Comparison of ENCODE assay signal across 20 mouse cellular contexts in genomic region chr3:65443701-65444100, GRCm38 (mm10). TPM values are rescaled to one million over a fixed set of nuclear protein-coding genes. Genes with fewer than 3 reads are reported as not detected.
DNase-seq lines count a peak whose midpoint lies in the region; ATAC-seq and TF ChIP-seq lines count a peak whose summit lies in the region.
"Had no signal": no experiment of that assay in that cellular context is flagged by ENCODE, and none has a peak within 500 bp of the region (broad histone marks: within the 10 kb centered on the region; RNA-seq: fewer than 3 reads in every experiment).

No protein-coding gene starts in this region.

- H3K36me3 ChIP-seq in forebrain, embryonic 12.5 days (replicated peaks) = no peaks in the 10 kb centered on the region
- H3K36me3 ChIP-seq in forebrain, postnatal 0 days (ENCODE audit: insufficient read depth) = no peaks in the 10 kb centered on the region
- H3K36me3 ChIP-seq in hindbrain, embryonic 16.5 days (ENCODE audit: control insufficient read depth, insufficient read depth, low read length) = no peaks in the 10 kb centered on the region
- no peaks in the 10 kb centered on the region for H3K36me3 ChIP-seq in hindbrain, postnatal 0 days (ENCODE audit: insufficient read depth, low read length)
- no peaks in the 10 kb centered on the region for H3K36me3 ChIP-seq in neural tube, embryonic 14.5 days (ENCODE audit: control insufficient read depth, insufficient read depth, low read length)
- H3K36me3 ChIP-seq: embryonic facial prominence, embryonic 10.5 days; G1E; heart, embryonic 12.5 days; hindbrain, embryonic 10.5 days had no signal

- no peak overlapping the region for H3K27ac ChIP-seq in forebrain, embryonic 12.5 days
- H3K27ac ChIP-seq in forebrain, postnatal 0 days (ENCODE audit: low read depth, low read length) = no peak overlapping the region
- no peak overlapping the region for H3K27ac ChIP-seq in hindbrain, embryonic 16.5 days (ENCODE audit: low read depth, low read length)
- H3K27ac ChIP-seq in hindbrain, postnatal 0 days = no peak overlapping the region
- H3K27ac ChIP-seq in neural tube, embryonic 14.5 days (ENCODE audit: low read depth, low read length) = no peak overlapping the region
- H3K27ac ChIP-seq: embryonic facial prominence, embryonic 10.5 days; hindbrain, embryonic 10.5 days had no signal

- no peak overlapping the region for H3K9ac ChIP-seq in forebrain, embryonic 12.5 days
- no peak overlapping the region for H3K9ac ChIP-seq in forebrain, postnatal 0 days
- H3K9ac ChIP-seq in hindbrain, embryonic 16.5 days (ENCODE audit: low read depth, low read length) = no peak overlapping the region
- no peak overlapping the region for H3K9ac ChIP-seq in hindbrain, postnatal 0 days (replicated peaks; ENCODE audit: low read length)
- H3K9ac ChIP-seq in neural tube, embryonic 14.5 days (replicated peaks; ENCODE audit: low read depth, low read length) = no peak overlapping the region
- H3K9ac ChIP-seq: heart, embryonic 12.5 days had no signal

- H3K4me1 ChIP-seq in forebrain, embryonic 12.5 days = peaks cover 13% of the 10 kb centered on the region
- H3K4me1 ChIP-seq in forebrain, postnatal 0 days (ENCODE audit: insufficient read depth) = peaks cover 3% of the 10 kb centered on the region; the same call in 1 of the 2 replicates
- H3K4me1 ChIP-seq in hindbrain, embryonic 16.5 days (ENCODE audit: control insufficient read depth, insufficient read depth, low read depth, low read length) = peaks cover 8% of the 10 kb centered on the region
- H3K4me1 ChIP-seq in hindbrain, postnatal 0 days (ENCODE audit: insufficient read depth, low read length) = peaks cover 14% of the 10 kb centered on the region
- peaks cover 14% of the 10 kb centered on the region for H3K4me1 ChIP-seq in neural tube, embryonic 14.5 days (ENCODE audit: control insufficient read depth, insufficient read depth, low read length)

- H3K9me3 ChIP-seq in forebrain, embryonic 12.5 days = no peaks in the 10 kb centered on the region
- no peaks in the 10 kb centered on the region for H3K9me3 ChIP-seq in forebrain, postnatal 0 days (ENCODE audit: low read length)
- no peaks in the 10 kb centered on the region for H3K9me3 ChIP-seq in hindbrain, embryonic 16.5 days (ENCODE audit: control insufficient read depth, low read length)
- no peaks in the 10 kb centered on the region for H3K9me3 ChIP-seq in hindbrain, postnatal 0 days (ENCODE audit: low read length)
- no peaks in the 10 kb centered on the region for H3K9me3 ChIP-seq in neural tube, embryonic 14.5 days (ENCODE audit: control insufficient read depth, low read length)
- H3K9me3 ChIP-seq: embryonic facial prominence, embryonic 10.5 days; G1E; heart, embryonic 12.5 days; hindbrain, embryonic 10.5 days had no signal

- 61% methylated on average over 1 of the region's 1 CpGs for WGBS in forebrain, embryonic 12.5 days
- WGBS in forebrain, postnatal 0 days = 33% methylated on average over 1 of the region's 1 CpGs
- 47% methylated on average over 1 of the region's 1 CpGs for WGBS in hindbrain, embryonic 16.5 days
- WGBS in hindbrain, postnatal 0 days = 19% methylated on average over 1 of the region's 1 CpGs
- 28% methylated on average over 1 of the region's 1 CpGs for WGBS in neural tube, embryonic 14.5 days

- DNase-seq in forebrain, postnatal 0 days = no peak
- no peak for DNase-seq in hindbrain, postnatal 0 days (ENCODE audit: low spot score)
- peak; percentile 31 for DNase-seq in Muller cell, postnatal 12 days (ENCODE audit: inconsistent ontology term)
- no peak for DNase-seq in urinary bladder, postnatal 4 days (ENCODE audit: low spot score in 2 of 2)
- DNase-seq: adrenal gland, postnatal 14 days; B cell, adult 2 months; cerebellum, adult 18-20 months; cerebellum, adult 9-11 months; gastrocnemius, postnatal 10 days; heart, adult 2 months had no signal

- no peaks in the 10 kb centered on the region for H3K27me3 ChIP-seq in forebrain, embryonic 12.5 days
- H3K27me3 ChIP-seq in forebrain, postnatal 0 days (ENCODE audit: insufficient read depth, low read length) = no peaks in the 10 kb centered on the region
- H3K27me3 ChIP-seq in hindbrain, embryonic 16.5 days (replicated peaks; ENCODE audit: control insufficient read depth, insufficient read depth, low read length) = no peaks in the 10 kb centered on the region
- no peaks in the 10 kb centered on the region for H3K27me3 ChIP-seq in hindbrain, postnatal 0 days (ENCODE audit: insufficient read depth, low read length)
- no peaks in the 10 kb centered on the region for H3K27me3 ChIP-seq in neural tube, embryonic 14.5 days (ENCODE audit: control insufficient read depth, insufficient read depth, low read length)
- H3K27me3 ChIP-seq: heart, embryonic 12.5 days had no signal

- H3K4me3 ChIP-seq in forebrain, embryonic 12.5 days (replicated peaks) = no peak overlapping the region
- no peak overlapping the region for H3K4me3 ChIP-seq in forebrain, postnatal 0 days (ENCODE audit: low read depth, low read length)
- H3K4me3 ChIP-seq in hindbrain, embryonic 16.5 days (ENCODE audit: low read length) = no peak overlapping the region
- no peak overlapping the region for H3K4me3 ChIP-seq in hindbrain, postnatal 0 days (ENCODE audit: low read length)
- H3K4me3 ChIP-seq in neural tube, embryonic 14.5 days (ENCODE audit: low read depth, low read length) = no peak overlapping the region
- H3K4me3 ChIP-seq: embryonic facial prominence, embryonic 10.5 days; heart, adult 2 months; heart, embryonic 12.5 days; hindbrain, embryonic 10.5 days had no signal

- H3K4me2 ChIP-seq in forebrain, embryonic 12.5 days = no peak overlapping the region
- H3K4me2 ChIP-seq in forebrain, postnatal 0 days (ENCODE audit: low read depth) = no peak overlapping the region
- H3K4me2 ChIP-seq in hindbrain, embryonic 16.5 days (ENCODE audit: low read length) = no peak overlapping the region
- H3K4me2 ChIP-seq in hindbrain, postnatal 0 days (ENCODE audit: low read depth, low read length) = no peak overlapping the region
- no peak overlapping the region for H3K4me2 ChIP-seq in neural tube, embryonic 14.5 days (ENCODE audit: low read depth, low read length)
- H3K4me2 ChIP-seq: heart, embryonic 12.5 days had no signal

- no peak for TF ChIP-seq CTCF in forebrain, postnatal 0 days (IDR thresholded peaks at IDR 0.05; ENCODE audit: low read depth)
- no peak for TF ChIP-seq CTCF in hindbrain, postnatal 0 days (IDR thresholded peaks at IDR 0.05; ENCODE audit: low read depth)

- ATAC-seq in forebrain, embryonic 12.5 days (ENCODE audit: low FRiP score) = 0 out of 2 replicates have a peak, but pooled peaks have one; percentile 41
- ATAC-seq in forebrain, postnatal 0 days = no peak
- ATAC-seq in hindbrain, embryonic 16.5 days = 0 out of 2 replicates have a peak, but pooled peaks have one; percentile 27
- ATAC-seq in hindbrain, postnatal 0 days = no peak
- peak; percentile 42; the same call in 1 of the 2 replicates for ATAC-seq in neural tube, embryonic 14.5 days (ENCODE audit: low read depth)
- ATAC-seq: CD4-positive, CD25-positive, alpha-beta regulatory T cell, adult 4 months; forebrain, embryonic 14.5 days; inflammation-experienced regulatory T-cells, adult 6 months had no signal

RNA-seq across cellular contexts. Expression of gene Ssr3, which starts 51.3 kb away (rescaled TPM):
- 195 and 198 TPM in 2 replicates for polyA plus RNA-seq in forebrain, embryonic 12.5 days (2016; fragmentation: Nextera tagmentation; extraction: Ambion mirVana)
- total RNA-seq in forebrain, postnatal 0 days (2014; rRNA removed) = 146 and 174 TPM in 2 replicates
- 149 and 155 TPM in 2 replicates for polyA plus RNA-seq in forebrain, postnatal 0 days (2015; fragmentation: Nextera tagmentation; extraction: Ambion mirVana)
- 171 and 180 TPM in 2 replicates for polyA plus RNA-seq in hindbrain, embryonic 16.5 days (2015; fragmentation: Nextera tagmentation; extraction: Ambion mirVana)
- 127 and 136 TPM in 2 replicates for total RNA-seq in hindbrain, postnatal 0 days (2014; rRNA removed)
- 154 and 160 TPM in 2 replicates for polyA plus RNA-seq in hindbrain, postnatal 0 days (2015; fragmentation: Nextera tagmentation; extraction: Ambion mirVana)
- 160 and 192 TPM in 2 replicates for polyA plus RNA-seq in neural tube, embryonic 14.5 days (2014; fragmentation: Nextera tagmentation; extraction: Ambion mirVana)

Comparison
In these comparisons a context has a peak if more than half of its experiments do, and no peak if none do; other contexts are left out.
1. ATAC-seq: peak in forebrain, embryonic 12.5 days (single experiment), hindbrain, embryonic 16.5 days (single experiment) and neural tube, embryonic 14.5 days (single experiment); none in forebrain, postnatal 0 days (single experiment) and hindbrain, postnatal 0 days (single experiment).